Mouse (Mus musculus) testis, adult 2 months (tissue): ENCODE measurements around the gene Sorcs3.

Experiments used
- CTCF ChIP-seq: fragments of 200-500 bp; IDR thresholded peaks from 2 replicates; pipeline ENCODE4 v1.5.1; 2012; ENCODE audit warnings: low read depth, mild to moderate bottlenecking, inconsistent platforms, low read length, moderate library complexity; ENCODE audit not compliant: control insufficient read depth, insufficient read depth, insufficient replicate concordance
- POLR2A ChIP-seq: fragments of 200-500 bp; IDR thresholded peaks from 2 replicates; pipeline ENCODE4 v1.6.1; 2012; ENCODE audit warnings: low read depth, mild to moderate bottlenecking, inconsistent platforms, low read length, moderate library complexity; ENCODE audit not compliant: control insufficient read depth

GRCm38 (mm10) chr19:48847700-48848099 is 641.9 kb downstream of the Sorcs3 start:
- TF ChIP-seq POLR2A (no peak), CTCF (no peak)
